Mouse (Mus musculus): Measurements from ENCODE around the gene Krtap4-9.
"Not testable (repeated sequence)": the region's sequence is repeated elsewhere in the genome, so short reads cannot be mapped to it uniquely, and the experiment has no call there.

The Krtap4-9 gene

DNA sequence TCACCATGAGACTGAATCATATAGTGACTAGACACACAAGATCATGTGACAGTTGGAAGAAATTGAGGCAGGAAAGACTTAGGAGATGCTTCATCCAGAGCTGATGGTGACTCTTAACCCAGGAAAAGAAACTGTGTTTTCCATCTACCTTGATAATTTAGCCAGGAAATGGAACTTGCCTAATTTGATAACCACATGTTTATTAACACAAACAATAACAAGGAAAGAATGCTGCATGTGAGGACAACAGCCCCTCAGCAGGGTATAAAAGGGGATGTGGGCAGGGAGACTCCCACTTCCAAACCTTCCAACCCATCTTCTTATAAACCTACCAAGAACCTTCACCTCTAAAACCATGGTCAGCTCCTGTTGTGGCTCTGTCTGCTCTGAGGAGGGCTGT, at the start of gene Krtap4-9:
Gene Krtap4-9 (plus strand): TSS at position 301 of the 400 bp plus-strand sequence.
- not testable (repeated sequence) for DNase-seq

DNA sequence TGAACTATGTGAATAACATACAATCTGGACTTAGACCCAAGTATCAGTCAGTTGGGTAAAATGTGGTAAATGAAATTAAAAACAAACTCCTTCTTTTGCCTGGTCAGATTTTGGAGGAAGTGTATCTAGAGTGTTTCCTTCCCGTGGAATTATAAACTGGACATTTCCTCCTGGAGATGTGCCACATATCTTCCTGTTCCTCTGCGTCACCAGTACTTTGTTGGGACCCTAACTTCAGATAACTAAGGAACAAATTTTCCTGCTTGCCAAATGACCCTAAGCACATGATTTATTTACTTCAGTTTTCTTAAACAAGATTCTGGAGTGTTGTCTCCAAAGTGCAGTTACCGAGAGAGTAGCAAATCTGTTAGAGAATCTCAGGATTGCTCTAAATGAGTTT, 41.0 kb upstream of the Krtap4-9 start:
- no peak for DNase-seq

GRCm38 (mm10) chr11:99758877-99759276, 26.1 kb upstream of the Krtap4-9 start:
- no peak for DNase-seq

DNA sequence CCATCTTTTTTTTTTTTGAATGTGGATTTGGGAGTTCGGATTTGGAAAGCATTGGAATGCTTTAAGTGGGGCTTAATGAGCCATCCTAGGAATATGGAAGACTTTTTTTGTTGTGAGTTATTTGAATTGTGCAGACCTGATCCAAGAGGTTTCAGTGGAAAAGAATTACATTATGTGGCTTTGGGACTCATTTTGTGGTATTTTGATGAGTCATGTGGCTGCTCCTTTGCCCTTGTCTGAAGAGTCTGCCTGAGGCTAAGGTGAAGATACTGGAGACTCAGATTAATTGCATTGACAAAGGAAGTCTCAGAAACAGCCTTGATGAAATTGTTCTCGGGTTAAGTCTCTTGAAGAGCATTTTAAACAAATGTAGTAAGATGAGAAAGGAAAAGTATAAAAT, 16.6 kb upstream of the Krtap4-9 start:
- DNase-seq: no peak

- DNase-seq: not testable (repeated sequence)
Measured at GRCm38 (mm10) chr11:99772813-99773212, 12.2 kb upstream of the Krtap4-9 start, which contains the start of gene Gm11595. Gene Gm11595, minus strand, starts transcription at chr11:99772913.

DNA sequence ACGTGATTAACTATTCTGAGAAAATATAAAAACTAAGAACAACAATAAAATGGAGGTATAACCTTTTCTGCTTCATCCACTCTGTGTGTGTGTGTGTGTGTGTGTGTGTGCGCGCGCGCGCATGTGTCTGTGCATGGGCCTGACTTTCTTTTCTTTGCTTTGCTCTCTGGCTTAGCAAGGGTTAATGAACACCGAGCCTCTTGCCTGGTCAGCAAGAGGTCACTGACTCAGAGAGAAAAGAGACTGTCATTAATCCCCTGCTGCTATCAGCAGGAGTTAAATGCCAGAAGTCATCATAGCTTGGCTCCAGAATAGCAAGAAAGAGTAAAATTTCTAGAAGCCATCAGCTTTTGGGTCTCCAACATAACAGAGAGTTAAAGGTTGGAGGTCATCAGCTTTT, 6.6 kb upstream of the Krtap4-9 start:
- no peak for DNase-seq

GRCm38 (mm10) chr11:99780604-99781003, 4.4 kb upstream of the Krtap4-9 start, which contains the start of gene Krtap4-8:
Gene Krtap4-8, minus strand, starts transcription at chr11:99780704.
- no peak for DNase-seq

DNA sequence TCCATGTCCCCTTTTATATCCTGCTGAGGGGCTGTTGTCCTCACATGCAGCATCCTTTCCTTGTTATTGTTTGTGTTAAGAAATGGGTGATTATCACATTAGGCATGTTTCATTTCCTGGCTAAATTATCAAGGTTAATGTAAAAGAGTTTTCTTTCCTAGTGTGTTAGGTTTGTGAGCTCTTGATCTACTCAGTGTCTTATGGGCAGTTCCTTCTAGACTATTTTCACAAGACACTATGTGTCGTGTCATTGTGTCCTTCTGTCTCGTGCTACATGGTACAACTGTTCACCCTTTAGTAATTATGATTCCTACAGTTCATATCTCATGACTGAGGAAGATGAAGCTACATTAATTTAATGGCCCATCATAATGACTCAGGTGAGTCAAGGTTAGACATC, 8.4 kb downstream of the Krtap4-9 start, which contains the start of gene Gm11596:
Gene Gm11596 (minus strand): TSS at position 101 of the 400 bp plus-strand sequence.
- DNase-seq: no peak

- not testable (repeated sequence) for DNase-seq
Measured at GRCm38 (mm10) chr11:99798832-99799231, 13.8 kb downstream of the Krtap4-9 start, which contains the start of gene Gm11569. Gene Gm11569, minus strand, starts transcription at chr11:99798932.

- DNase-seq: not testable (repeated sequence)
Measured at GRCm38 (mm10) chr11:99804346-99804745, 19.3 kb downstream of the Krtap4-9 start, which contains the start of gene Gm11554. Gene Gm11554, minus strand, starts transcription at chr11:99804446.

GRCm38 (mm10) chr11:99809792-99810191, 24.8 kb downstream of the Krtap4-9 start, which contains the start of gene Krtap4-13:
Gene Krtap4-13, minus strand, starts transcription at chr11:99809892.
- not testable (repeated sequence) for DNase-seq

GRCm38 (mm10) chr11:99815566-99815965, 30.6 kb downstream of the Krtap4-9 start, which contains the start of gene Gm11564:
Gene Gm11564, minus strand, starts transcription at chr11:99815666.
- DNase-seq: not testable (repeated sequence)
